Mouse (Mus musculus): ENCODE results near the gene Dedd. TPM values are rescaled to one million over a fixed set of nuclear protein-coding genes. Genes with fewer than 3 reads are reported as not detected.
"Not testable (repeated sequence)": the region's sequence is repeated elsewhere in the genome, so short reads cannot be mapped to it uniquely, and the experiment has no call there.

The Dedd gene
- polyA plus RNA-seq, 1 experiment from 2014 or later = 38.6 TPM

- Histone ChIP-seq H3K27me3 (replicated peaks) (no peaks in the 10 kb centered on the region), H3K4me2 (peak overlapping the region; percentile 62), H3K9me3 (replicated peaks) (peaks cover 6% of the 10 kb centered on the region; the same call in 1 of the 2 replicates), H3K36me3 (peaks cover 7% of the 10 kb centered on the region; the same call in 1 of the 2 replicates), H3K9ac (peak overlapping the region; percentile 35; the same call in 1 of the 2 replicates), H3K4me3 (peak overlapping the region; percentile 37), H3K4me1 (replicated peaks) (0 out of 2 replicates have a peak, but pooled peaks cover 4% of the 10 kb centered on the region), H3K27ac (ENCODE audit: poor library complexity, severe bottlenecking) (no peak overlapping the region)
- ATAC-seq (ENCODE audit: insufficient number of reproducible peaks, low FRiP score) = no peak
- 18% methylated on average over 5 of the region's 5 CpGs for WGBS
Measured at GRCm38 (mm10) chr1:171320151-171320550, 8.8 kb upstream of the Dedd start.

- no peaks in the 10 kb centered on the region for H3K27me3 ChIP-seq (replicated peaks)
- H3K4me1 ChIP-seq (replicated peaks) = peaks cover 7% of the 10 kb centered on the region; the same call in 1 of the 2 replicates
- H3K27ac ChIP-seq (ENCODE audit: poor library complexity, severe bottlenecking) = no peak overlapping the region
- H3K9me3 ChIP-seq (replicated peaks) = no peaks in the 10 kb centered on the region
- no peak for ATAC-seq (ENCODE audit: insufficient number of reproducible peaks, low FRiP score)
- H3K4me2 ChIP-seq = no peak overlapping the region
- H3K36me3 ChIP-seq = peaks cover 11% of the 10 kb centered on the region; the same call in 1 of the 2 replicates
- no peak overlapping the region for H3K4me3 ChIP-seq
- no peak overlapping the region for H3K9ac ChIP-seq
Measured at GRCm38 (mm10) chr1:171321415-171321814, 7.5 kb upstream of the Dedd start.

- no peaks in the 10 kb centered on the region for H3K27me3 ChIP-seq (replicated peaks)
- H3K4me1 ChIP-seq (replicated peaks) = peaks cover 7% of the 10 kb centered on the region; the same call in 1 of the 2 replicates
- H3K27ac ChIP-seq (ENCODE audit: poor library complexity, severe bottlenecking) = no peak overlapping the region
- no peaks in the 10 kb centered on the region for H3K9me3 ChIP-seq (replicated peaks)
- H3K9ac ChIP-seq = 0 out of 2 replicates have a peak overlapping the region, but pooled peaks have one; percentile 4
- WGBS = 64% methylated on average over 1 of the region's 1 CpGs
- H3K36me3 ChIP-seq = peaks cover 11% of the 10 kb centered on the region; the same call in 1 of the 2 replicates
- H3K4me2 ChIP-seq = no peak overlapping the region
- ATAC-seq (ENCODE audit: insufficient number of reproducible peaks, low FRiP score) = no peak
- no peak overlapping the region for H3K4me3 ChIP-seq
Measured at GRCm38 (mm10) chr1:171322012-171322411, 6.9 kb upstream of the Dedd start.

- Histone ChIP-seq H3K4me1 (replicated peaks) (peaks cover 18% of the 10 kb centered on the region), H3K27me3 (replicated peaks) (no peaks in the 10 kb centered on the region), H3K4me3 (no peak overlapping the region), H3K36me3 (peaks cover 11% of the 10 kb centered on the region; the same call in 1 of the 2 replicates), H3K27ac (ENCODE audit: poor library complexity, severe bottlenecking) (no peak overlapping the region), H3K9me3 (replicated peaks) (no peaks in the 10 kb centered on the region), H3K4me2 (no peak overlapping the region), H3K9ac (no peak overlapping the region)
- no peak for ATAC-seq (ENCODE audit: insufficient number of reproducible peaks, low FRiP score)
- 78% methylated on average over 2 of the region's 2 CpGs for WGBS
Measured at GRCm38 (mm10) chr1:171325571-171325970, 3.4 kb upstream of the Dedd start.

- Histone ChIP-seq H3K4me1 (replicated peaks) (peaks cover 26% of the 10 kb centered on the region), H3K36me3 (peaks cover 11% of the 10 kb centered on the region; the same call in 1 of the 2 replicates)
- not testable (repeated sequence) for ATAC-seq (ENCODE audit: insufficient number of reproducible peaks, low FRiP score); H3K4me2 ChIP-seq; H3K27me3 ChIP-seq (replicated peaks); H3K27ac ChIP-seq (ENCODE audit: poor library complexity, severe bottlenecking); H3K9me3 ChIP-seq (replicated peaks); H3K9ac ChIP-seq; H3K4me3 ChIP-seq
- 88% methylated on average over 3 of the region's 4 CpGs for WGBS
Measured at GRCm38 (mm10) chr1:171326588-171326987, 2.4 kb upstream of the Dedd start.

- 27% methylated on average over 9 of the region's 9 CpGs for WGBS
- Histone ChIP-seq H3K9ac (peak overlapping the region; percentile 95), H3K4me2 (peak overlapping the region; percentile 99), H3K27me3 (replicated peaks) (no peaks in the 10 kb centered on the region), H3K27ac (ENCODE audit: poor library complexity, severe bottlenecking) (peak overlapping the region; percentile 98), H3K4me1 (replicated peaks) (peaks cover 35% of the 10 kb centered on the region), H3K9me3 (replicated peaks) (no peaks in the 10 kb centered on the region), H3K36me3 (peaks cover 19% of the 10 kb centered on the region), H3K4me3 (peak overlapping the region; percentile 90)
- ATAC-seq (ENCODE audit: insufficient number of reproducible peaks, low FRiP score) = no peak
Measured at GRCm38 (mm10) chr1:171328244-171328643, 701 bp upstream of the Dedd start.

- peak; percentile 90 for ATAC-seq (ENCODE audit: insufficient number of reproducible peaks, low FRiP score)
- under 1% methylated on average over 57 of the region's 61 CpGs for WGBS
- Histone ChIP-seq H3K36me3 (peaks cover 17% of the 10 kb centered on the region), H3K27me3 (replicated peaks) (no peaks in the 10 kb centered on the region), H3K9me3 (replicated peaks) (no peaks in the 10 kb centered on the region), H3K4me1 (replicated peaks) (peaks cover 40% of the 10 kb centered on the region), H3K9ac (peak overlapping the region; percentile 95), H3K27ac (ENCODE audit: poor library complexity, severe bottlenecking) (peak overlapping the region; percentile 98), H3K4me3 (peak overlapping the region; percentile 90), H3K4me2 (peak overlapping the region; percentile 99)
Measured at GRCm38 (mm10) chr1:171329433-171330215, 679 bp downstream of the Dedd start.

GRCm38 (mm10) chr1:171330216-171330560, 1.2 kb downstream of the Dedd start:
- peak overlapping the region; percentile 90 for H3K4me3 ChIP-seq
- H3K4me2 ChIP-seq = peak overlapping the region; percentile 99
- H3K4me1 ChIP-seq (replicated peaks) = peaks cover 40% of the 10 kb centered on the region
- WGBS = under 1% methylated on average over 4 of the region's 4 CpGs
- peaks cover 12% of the 10 kb centered on the region for H3K36me3 ChIP-seq
- no peak for ATAC-seq (ENCODE audit: insufficient number of reproducible peaks, low FRiP score)
- no peaks in the 10 kb centered on the region for H3K9me3 ChIP-seq (replicated peaks)
- no peaks in the 10 kb centered on the region for H3K27me3 ChIP-seq (replicated peaks)
- peak overlapping the region; percentile 98 for H3K27ac ChIP-seq (ENCODE audit: poor library complexity, severe bottlenecking)
- peak overlapping the region; percentile 95 for H3K9ac ChIP-seq

GRCm38 (mm10) chr1:171342262-171343207, 13.6 kb downstream of the Dedd start:
- Histone ChIP-seq H3K4me2 (no peak overlapping the region), H3K4me3 (no peak overlapping the region), H3K4me1 (replicated peaks) (peaks cover 22% of the 10 kb centered on the region), H3K9ac (no peak overlapping the region), H3K27ac (ENCODE audit: poor library complexity, severe bottlenecking) (no peak overlapping the region), H3K36me3 (peaks cover 61% of the 10 kb centered on the region), H3K27me3 (replicated peaks) (no peaks in the 10 kb centered on the region), H3K9me3 (replicated peaks) (peaks cover 4% of the 10 kb centered on the region; the same call in 1 of the 2 replicates)
- no peak for ATAC-seq (ENCODE audit: insufficient number of reproducible peaks, low FRiP score)
- WGBS = 93% methylated on average over 16 of the region's 16 CpGs

GRCm38 (mm10) chr1:171343922-171344677, 15.2 kb downstream of the Dedd start:
- Histone ChIP-seq H3K36me3 (peaks cover 45% of the 10 kb centered on the region), H3K9me3 (replicated peaks) (peaks cover 4% of the 10 kb centered on the region; the same call in 1 of the 2 replicates), H3K4me2 (no peak overlapping the region), H3K4me3 (no peak overlapping the region), H3K4me1 (replicated peaks) (peaks cover 22% of the 10 kb centered on the region), H3K9ac (no peak overlapping the region), H3K27me3 (replicated peaks) (no peaks in the 10 kb centered on the region), H3K27ac (ENCODE audit: poor library complexity, severe bottlenecking) (no peak overlapping the region)
- WGBS = 80% methylated on average over 9 of the region's 9 CpGs
- no peak for ATAC-seq (ENCODE audit: insufficient number of reproducible peaks, low FRiP score)

Measured in heart, embryonic 12.5 days (tissue).